Mouse (Mus musculus): ENCODE data around the gene Ubc. TPM values are rescaled to one million over a fixed set of nuclear protein-coding genes. Genes with fewer than 3 reads are reported as not detected.
A peak's percentile ranks its signal among the peaks of the same experiment; 100 is the strongest.

Ubc gene
- total RNA-seq, 2 experiments from 2014 or later, result 755 to 828 TPM

DNA sequence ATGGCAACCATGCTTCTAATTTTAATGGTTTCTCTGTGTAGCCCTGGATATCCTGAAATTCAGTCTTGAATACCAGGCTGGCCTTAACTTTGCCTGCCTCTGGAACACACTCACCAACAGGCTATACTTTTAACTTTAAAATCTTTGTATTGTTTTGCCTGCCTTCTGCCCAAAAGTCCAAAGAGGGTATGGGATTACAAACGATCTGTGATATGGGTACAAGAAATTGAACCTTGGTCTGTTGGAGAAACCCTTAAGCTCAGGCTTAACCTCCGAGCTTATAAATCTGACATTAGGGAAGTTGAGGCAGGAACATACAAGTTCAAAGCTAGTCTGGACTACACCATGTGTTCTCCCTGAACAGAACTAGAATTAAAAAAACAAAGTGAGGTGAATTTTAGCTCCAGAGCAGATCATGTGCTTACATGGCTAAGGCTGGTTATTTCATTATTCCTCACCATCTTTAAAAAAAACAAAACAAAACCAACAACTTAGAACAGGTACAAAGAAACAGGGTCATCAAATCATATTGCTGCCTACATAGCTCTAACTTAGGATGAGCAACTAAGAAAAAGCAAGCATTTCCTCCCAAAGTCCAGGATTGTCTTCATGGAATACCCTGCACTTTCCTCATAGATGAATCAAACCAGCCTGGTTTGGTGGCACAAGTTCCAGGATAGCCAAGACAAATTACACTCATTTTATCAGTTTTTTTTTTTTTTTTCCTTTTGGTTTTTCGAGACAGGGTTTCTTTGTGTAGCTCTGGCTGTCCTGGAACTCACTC, 6.2 kb downstream of the Ubc start:
- no peak for DNase-seq (ENCODE audit: low spot score in 2 of 2)

DNA sequence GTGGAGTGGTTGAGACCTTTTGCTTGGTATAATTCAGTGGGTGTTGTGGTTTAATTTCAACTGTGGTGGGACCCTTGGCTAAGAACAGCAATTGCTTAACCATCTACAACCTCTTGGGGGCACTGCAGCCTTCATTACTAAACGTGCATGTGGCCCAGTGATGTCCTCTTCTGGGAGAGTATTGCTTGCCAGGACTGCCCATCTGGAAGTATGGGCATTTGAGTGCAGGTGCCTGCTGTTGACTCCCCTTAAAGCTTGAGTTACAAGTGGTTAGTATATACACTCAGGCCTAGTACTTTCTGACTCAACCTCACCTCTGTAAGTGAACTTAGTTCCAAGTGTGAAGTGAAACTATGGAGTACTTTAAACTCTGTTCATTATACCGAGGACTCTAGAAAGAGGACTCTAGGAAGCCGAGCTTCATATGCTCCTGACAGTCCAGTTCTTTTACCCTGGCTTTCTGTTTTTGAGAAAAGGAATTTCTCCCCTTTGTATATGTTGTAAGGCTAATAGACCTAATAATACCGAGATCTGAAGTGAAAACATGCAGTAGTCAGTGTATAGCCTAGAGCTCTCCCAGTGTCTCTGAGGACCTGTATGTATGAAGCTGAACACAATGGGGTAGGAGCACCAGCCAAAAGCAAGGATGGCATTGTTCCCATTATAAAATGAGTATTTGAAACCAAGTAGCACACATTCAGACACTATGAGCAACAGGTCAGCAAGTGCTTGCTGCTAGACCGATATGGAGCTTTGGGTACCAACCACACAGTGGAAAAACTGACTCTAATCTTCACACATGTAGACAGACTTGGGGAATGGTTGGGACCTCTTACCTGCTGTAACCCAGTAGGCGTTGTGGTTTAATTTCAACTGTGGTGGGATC, 7.1 kb downstream of the Ubc start:
- DNase-seq (ENCODE audit: low spot score in 2 of 2), result peak in 1 of 2 experiments; percentile 66

DNA sequence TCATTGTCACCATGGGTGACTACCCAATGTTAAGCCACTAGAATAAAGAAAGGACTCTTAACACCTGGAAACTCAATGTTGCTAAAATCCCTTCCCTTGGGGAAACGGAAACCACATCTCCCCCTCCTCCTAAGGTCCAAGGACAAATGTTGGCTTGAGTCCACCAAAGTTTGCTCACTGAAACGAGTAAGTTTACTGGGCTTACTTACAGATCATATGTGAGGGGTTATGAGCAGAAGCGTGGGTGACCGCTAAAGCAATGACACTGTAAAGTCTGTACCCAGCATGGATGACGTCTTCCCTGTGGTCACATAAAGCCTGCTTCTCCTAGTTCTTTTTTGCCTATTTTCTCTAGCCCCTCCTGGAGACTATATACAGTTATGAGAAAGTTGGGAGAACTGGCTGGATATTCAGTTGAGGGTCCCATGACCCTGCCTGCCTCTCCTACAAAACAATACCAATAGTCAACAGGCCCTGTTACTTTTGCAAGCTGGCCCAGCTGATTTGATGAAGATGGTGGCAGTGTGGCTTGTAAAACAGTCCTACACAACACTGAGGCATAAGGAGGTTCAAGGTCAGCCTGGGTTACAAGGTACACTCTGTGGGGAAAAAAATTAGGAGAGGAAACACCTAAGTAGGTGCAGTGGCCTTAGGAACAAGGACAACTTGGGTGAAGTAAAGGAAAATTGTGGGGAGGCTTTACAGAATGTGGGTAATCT, 7.9 kb downstream of the Ubc start:
- no peak for DNase-seq (ENCODE audit: low spot score in 2 of 2)

DNA sequence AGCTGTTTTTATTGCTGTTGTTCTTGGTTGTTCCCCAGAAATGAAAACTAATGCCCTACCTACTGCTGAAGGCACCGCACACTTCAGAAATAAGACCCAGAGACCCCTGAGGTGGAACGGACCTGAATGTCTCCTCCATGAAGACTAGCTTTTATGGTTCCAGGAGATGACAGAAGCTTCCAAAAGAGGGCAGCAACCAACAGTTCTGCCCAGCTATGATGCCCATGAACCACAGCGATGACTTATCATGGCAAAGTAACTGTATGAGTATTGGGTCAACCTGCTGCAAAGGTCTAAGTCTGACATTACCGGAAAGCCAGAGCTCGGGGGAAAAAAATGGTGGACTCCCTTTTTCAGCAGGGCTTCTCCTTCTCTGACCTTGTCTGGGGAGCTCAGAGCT, 11.1 kb downstream of the Ubc start:
- DNase-seq (ENCODE audit: low spot score in 2 of 2), result no peak

DNA sequence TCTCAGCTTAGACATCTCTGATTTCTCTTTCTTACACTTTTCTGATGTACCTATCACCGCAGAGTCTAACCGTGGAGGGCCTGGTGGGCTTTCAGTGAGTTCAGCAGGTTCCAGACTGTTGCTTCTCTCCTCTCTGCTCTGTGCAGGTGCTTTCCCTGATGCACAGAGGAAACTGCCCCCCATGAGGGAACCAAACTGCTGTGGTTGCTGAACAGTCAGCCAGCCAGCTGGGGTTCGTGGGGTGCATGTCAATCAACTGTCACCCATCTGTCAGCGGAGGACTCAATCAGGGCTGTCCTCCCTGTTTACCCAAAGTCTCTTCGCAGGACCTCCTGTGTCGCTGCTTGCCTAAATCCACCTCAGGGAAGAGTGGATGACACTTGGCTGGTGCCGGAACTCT, 12.8 kb downstream of the Ubc start:
- DNase-seq (ENCODE audit: low spot score in 2 of 2), result no peak

DNA sequence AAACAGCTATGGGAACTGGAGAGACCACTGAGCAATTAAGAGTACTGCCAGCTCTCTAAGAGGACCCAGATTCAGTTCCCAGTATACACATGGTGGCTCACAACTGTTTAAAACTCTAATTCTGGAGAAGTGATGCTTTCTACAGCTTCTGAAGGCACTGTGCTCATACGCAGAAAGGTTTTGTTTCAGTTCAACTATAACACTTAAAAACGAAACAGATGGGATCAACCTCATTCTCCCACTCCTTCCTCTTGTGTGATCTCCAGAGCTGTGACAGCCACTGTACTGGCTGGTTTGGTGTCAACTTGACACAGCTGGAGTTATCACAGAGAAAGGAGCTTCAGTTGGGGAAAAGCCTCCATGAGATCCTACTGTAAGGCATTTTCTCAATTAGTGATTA, 14.1 kb downstream of the Ubc start:
- DNase-seq (ENCODE audit: low spot score in 2 of 2), result no peak

DNA sequence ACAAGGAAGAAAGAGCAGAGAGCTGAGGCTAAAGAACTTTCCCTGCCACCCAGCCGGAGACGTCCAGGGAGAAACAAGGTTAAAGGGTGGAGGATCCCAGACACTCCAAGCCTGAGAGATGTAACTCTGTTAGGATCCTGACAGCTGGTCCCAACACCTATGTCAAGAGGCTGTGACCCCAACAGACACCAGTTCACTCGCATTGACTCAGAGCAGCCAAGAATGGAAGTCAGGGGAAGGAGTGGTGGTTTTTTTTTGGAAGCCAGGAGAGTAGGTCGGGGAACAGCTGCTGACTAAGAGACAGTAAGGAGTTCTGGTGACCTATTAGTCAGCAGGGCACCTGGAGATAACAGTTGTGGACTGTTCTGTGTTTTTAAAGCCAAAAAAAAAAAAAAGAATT, 18.0 kb downstream of the Ubc start:
- DNase-seq (ENCODE audit: low spot score in 2 of 2), result no peak

DNA sequence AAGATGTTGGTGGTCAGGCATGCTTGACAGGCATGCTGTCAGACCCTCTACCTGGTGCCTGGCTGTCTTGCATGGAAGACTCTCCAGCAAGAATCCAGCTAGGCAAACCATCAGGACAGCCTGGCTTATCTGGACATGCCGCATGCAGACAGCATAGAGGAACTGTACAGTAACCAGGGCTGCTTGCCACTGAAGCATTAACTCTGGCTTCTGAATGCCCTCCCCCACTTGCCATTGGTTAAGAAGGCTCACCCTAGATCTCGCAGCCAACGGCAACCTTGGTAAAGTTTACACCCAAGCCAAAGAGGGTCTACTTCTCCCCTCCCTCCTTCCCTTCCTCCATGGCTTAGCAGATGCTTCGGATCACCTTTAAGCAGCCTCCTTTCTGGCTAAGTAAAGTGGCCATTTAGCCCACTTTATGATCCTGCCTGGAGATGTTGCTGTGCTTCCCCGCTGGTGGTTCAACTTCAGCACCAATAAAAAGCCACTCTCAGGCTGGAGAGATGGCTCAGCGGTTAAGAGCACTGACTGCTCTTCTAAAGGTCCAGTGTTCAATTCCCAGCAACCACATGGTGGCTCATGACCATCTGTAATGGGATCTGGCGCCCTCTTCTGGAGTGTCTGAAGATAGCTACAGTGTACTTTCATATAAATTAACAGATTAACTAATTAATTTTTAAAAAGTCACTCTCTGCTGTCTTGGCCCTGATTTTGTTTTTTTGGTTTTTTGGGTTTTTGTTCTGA, 18.9 kb downstream of the Ubc start:
- no peak for DNase-seq (ENCODE audit: low spot score in 2 of 2)

DNA sequence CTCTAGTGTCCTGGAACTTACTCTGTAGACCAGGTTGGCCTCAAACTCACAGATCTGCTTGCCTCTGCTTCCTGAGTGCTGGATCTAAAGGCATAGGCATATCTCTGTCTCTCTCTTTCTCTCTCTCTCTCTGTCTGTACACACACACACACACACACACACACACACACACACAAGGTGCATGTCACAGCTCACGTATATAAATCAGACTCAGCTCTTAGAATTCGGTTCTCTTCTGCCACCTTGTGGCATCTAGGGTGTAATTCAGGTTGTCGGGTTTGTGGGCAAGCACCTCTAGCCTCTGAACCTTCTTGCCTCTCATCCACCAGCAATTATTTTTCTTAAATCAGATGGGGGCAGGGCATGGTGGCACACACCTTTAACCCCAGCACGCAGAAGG, 21.4 kb downstream of the Ubc start:
- peak; percentile 61 to 79 for DNase-seq (ENCODE audit: low spot score in 2 of 2)

DNA sequence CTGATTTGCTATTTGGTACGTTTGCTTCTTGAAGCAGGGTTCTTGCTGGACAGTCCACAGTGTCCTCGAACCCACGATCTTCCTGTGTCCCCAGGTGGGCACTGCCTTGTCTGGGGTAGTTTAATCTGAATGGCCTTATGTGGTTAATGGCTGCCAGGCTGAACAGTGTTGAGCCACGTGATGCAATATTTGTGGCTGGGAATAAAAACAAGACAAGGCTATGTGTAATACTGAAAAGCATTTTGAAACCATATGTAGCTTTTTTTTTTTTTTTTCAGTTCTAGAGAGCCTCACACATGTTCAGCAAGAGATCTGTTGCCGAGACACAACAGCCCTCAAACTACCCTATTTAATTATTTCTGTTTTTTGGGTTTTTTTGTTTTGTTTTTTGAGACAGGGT, 21.8 kb downstream of the Ubc start:
- no peak for DNase-seq (ENCODE audit: low spot score in 2 of 2)

DNA sequence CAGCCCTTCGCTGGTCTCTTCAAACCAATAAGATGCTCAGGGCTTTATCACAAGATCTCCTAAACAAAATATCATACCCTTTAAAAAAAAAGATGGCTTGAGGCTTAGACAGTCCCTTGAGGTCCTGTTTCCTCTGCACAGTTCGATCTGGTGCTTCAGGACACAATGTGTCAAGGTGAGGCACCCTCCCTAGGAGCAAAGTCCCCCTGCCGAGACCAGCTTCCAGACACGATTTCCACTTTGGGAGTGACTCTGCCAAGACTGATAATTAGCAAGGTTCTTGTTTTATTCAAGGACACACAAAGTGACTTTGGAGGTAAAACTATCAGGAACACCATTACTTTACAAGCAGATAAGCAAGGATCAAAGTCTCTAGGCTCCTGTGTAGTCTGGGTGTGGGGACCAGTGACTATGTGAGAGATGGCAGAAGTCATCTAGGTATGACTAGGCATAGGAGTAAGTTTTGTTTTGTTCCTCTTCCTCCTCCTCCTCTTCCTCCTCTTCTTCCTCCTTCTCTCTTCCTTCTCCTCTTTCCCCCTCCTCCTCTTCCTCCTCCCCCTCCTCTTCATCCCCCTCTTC, 25.1 kb downstream of the Ubc start:
- no peak for DNase-seq (ENCODE audit: low spot score in 2 of 2)

DNA sequence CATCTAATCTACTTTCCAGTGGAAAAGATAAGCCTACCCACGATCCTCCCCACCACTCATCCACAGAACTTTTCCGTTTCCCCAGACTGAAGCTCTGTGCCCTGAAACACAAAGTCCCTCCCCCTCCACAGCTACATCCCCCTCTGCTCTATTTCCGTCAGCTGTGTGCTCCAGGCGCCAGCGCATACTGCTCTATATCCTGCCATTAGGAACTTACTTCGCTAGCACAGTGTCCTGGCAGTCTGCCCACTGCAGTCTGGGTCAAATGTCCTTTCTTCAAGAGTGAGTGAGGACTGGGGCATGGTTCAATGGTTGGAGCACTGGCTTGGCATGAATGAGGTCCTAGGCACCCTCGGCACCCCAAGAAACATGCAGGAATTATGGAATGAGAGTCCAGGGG, 26.1 kb downstream of the Ubc start:
- DNase-seq (ENCODE audit: low spot score in 2 of 2), result peak in 1 of 2 experiments; percentile 33

DNA sequence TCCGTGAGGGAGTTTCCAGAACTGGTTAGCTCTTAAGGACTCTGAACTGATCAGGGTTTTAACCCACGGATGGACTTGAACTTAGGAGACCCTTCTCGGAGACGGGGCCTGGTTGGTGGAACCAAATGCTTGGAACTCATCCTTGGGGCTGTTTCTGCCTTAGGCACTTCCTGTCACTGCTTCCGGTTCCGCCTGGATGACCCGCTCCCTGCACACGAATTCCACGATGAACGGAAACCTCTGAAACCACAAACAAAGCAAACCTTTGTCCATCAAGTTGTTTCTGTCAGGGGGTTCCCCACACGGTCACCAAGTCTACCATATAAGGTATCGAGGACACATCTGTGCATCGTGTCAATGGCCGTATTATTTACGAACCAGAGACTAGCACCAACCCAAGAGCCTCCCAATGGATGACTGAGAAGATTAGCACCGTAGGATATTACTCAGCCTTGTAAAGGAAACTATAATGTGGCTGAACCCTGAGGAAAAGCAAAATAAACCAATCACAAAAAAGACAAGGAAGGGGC, 29.0 kb downstream of the Ubc start:
- no peak for DNase-seq (ENCODE audit: low spot score in 2 of 2)

DNA sequence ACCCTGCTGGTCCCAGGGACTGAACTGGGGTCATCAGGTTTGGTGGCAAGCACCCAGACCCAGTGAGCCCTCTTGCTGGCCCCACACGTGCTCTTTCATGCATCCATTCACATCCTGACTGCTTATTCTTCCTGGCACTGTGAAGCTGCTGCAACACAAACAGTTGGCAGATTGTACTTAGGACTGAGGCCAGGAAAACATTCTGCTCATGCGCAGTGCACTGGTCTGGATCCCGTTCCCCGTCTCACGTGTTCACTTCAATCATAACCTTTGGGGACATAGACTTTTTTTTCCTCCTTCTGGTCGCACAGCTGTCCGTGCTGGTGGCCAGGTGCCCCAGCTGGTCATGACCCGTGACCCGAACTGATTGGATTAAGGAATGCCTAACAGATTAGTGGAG, 29.4 kb downstream of the Ubc start:
- peak in 1 of 2 experiments; percentile 42 for DNase-seq (ENCODE audit: low spot score in 2 of 2)

DNA sequence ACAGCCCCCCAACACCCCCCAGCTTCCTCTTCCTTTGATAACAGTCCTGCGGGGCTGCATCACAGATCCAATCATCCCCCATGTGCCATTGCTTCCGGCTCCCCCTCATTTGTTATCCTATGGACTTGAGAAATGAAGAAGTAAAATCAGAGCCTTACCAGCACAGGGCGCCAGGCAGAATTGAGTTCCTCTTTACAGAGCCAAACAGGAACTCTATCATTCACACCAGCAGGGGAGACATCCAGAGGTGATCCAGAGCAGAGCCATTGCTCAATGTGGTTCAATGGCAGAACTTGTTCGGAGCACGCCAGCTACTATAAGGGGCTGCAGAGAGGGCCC, 31.8 kb downstream of the Ubc start:
- no peak for DNase-seq (ENCODE audit: low spot score in 2 of 2)

DNA sequence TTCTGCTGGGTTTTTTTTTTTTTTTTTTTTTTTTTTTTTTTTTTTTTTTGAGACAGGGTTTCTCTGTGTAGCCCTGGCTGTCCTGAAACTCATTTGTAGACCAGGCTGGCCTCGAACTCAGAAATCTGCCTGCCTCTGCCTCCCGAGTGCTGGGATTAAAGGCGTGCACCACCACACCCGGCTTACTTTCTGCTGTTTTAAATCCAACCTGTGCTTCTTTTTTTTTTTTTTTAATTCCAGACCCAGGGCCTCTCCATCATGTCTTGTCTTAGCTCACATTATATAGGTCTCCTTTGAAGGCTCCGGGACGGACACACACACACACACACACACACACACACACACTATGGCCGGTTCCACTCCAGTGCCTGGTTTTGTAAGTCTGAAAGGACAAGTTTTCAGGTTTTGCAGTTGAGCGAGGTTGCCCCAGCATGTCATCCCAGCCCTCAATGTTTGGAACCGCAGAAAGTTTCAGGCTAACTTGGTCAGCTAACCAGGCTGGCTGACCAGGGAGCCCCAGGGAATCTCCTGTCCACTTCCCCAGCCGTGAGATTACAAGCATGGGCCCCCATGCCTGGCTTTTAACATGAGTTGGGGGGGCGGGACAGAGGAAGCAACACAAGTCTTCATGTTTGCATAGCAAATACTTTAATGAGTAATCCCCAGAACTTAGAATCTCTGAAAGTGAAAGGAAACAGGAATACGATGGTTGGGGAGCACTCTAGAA, 32.3 kb downstream of the Ubc start:
- DNase-seq (ENCODE audit: low spot score in 2 of 2), result no peak

DNA sequence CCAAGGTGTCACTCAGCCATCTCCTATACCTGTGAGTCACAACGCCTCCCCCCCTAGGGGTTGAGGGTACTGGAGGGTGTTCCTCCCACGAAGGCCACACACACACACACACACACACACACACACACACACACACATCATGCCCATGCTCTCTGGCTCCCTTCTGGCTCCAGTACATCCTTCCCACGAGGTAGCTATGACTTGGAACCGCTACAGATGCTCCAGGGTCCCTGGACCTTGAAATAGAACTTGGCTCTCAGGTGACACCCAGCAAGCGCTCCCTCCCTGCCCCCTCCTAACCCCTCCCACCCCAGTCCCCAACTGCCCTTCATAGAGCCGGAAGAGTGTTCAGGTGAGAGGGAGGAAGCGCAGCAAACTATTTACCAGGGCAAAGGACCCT, 34.4 kb downstream of the Ubc start:
- no peak for DNase-seq (ENCODE audit: low spot score in 2 of 2)

DNA sequence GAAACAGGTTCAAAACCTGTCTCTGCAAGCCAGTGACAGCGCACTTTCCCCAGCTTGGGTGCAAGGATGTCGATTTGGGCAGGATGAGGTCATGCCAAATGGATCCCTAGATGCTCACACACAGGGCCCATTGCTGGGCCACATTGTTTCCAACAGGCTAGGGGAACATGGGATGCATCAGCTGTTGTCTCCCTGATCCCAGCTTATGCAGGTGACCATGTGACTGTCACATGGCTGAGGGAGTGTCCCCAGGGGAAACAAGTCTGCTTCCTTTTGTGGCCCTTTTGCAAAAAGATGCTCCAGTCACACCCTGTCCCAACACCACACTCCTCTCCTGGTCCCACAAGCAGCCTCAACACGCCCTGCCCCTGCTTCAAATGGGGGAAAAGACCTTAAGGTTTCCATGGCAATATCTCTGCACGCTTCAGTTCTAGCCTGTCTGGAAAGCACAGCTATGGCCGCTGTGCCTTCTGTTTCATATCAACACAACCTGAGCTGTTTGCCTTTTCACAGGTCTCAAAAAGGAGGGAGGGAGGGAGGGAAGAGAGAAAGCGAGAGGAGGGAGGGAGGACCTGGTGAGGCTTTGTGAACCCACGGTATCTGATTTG, 35.0 kb downstream of the Ubc start:
- DNase-seq (ENCODE audit: low spot score in 2 of 2), result no peak

DNA sequence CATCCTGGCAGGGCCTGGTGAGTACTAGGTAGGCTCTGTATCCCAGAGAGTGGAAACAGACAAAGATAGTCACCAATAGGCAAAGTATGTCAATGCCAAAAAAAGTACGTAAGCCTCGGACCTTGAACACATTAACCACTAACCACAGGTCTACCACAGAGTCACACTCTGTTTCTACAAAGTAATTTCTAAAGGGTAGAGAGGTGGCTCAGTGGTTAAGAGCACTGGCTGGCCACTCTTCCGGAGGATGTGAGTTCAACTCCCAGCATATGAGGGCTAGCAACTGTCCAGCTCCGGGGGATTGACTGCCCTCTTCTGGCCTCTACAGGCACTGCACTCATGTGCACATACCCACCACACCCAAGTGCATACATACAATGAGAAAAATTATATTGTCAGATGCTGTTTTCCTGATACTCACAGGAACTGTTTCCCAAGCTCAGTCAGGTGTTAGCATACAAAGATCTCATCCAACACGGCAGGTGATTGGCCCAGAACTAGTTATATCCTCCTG, 37.2 kb downstream of the Ubc start:
- DNase-seq (ENCODE audit: low spot score in 2 of 2), result no peak

Measured in layer of hippocampus, postnatal 14 days (tissue).